Mouse (Mus musculus) testis, adult 10 weeks (tissue): Measurements from ENCODE around the gene Ybx1. TPM values are rescaled to one million over a fixed set of nuclear protein-coding genes. Genes with fewer than 3 reads are reported as not detected.

ENCODE experiments used
- polyA plus RNA-seq: library from polyadenylated mRNA; stranded (reverse); fragments of 350-450 nt; fragmentation: Illumina TruSeq; extraction: RNeasy Lipid Tissue Mini Kit (QIAGEN cat#74804); gene quantifications from one replicate; pipeline ENCODE4 v1.2.3, GENCODE M21; 2014; ENCODE audit warnings: low read depth, low replicate concordance

Ybx1 gene
- polyA plus RNA-seq = 1,013 TPM

DNA sequence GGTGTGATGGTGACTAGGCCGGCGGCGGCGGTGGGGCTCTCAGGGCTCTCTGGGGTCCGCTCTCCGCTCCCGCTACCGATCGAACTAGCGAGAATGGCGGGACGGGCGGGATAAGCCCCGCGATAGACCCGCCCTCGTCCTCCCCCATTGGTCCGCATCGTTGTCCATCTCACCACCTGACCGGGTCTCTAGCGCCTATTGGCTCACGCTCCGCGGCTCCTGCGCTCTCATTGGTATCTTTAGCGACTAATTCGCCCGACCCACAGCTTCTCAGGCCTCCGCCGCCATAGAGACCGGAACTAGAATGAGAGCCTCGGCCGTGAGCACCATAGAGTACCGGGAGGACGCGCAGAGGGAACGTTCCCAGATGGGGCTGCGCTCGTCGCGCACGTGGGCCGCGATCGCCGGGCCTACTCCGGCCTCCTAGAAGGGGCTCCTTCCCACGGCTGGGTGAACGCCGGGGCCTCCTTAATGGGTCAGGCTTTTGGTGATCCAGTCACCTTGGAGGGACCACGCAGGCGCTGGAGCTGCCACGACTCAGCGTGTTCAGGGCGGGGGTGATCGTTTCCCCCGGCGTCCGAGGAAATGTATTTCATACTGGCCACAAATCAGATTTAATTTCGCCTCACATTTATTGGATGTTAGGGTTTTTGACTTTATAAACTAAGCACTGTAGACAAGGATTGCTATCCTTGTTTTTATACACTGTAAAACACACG, at the start of gene Ybx1:
Gene Ybx1, minus strand, starts transcription at position 190 of the 719 bp plus-strand sequence.

DNA sequence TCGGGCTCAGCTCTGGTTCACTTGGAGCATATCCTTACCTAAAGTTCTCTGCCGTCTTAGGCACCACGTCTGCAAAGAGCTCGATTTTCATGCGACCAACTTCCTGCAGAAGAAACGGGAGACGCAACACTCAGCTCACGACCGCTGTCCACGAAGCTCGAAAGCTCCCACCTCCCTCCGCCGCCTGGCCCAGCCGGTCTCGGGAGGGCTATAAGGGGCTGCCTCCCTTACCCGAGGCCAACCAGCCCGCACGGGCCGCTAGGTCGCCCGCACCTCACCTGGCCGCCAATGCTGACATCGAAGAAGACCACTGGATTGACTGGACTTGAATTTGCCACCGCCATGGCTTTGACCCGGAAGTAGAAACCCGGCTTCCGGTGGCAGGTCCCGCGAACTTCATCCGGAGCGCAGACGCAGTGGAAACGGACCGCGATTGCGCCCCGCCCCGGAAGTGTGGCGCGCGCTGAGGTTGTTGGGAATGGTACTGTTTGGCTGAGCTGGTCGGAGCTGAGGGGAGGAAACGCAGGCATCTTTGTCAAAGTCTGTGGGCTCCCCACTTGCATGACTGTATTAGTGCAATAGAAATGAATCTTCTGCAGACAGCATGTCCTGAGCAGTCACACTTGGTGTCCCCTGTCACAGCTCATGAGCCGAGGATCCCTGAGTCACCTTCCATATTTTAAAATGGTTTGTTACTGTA, 25.9 kb upstream of the Ybx1 start, which contains the start of gene Ppih:
Gene Ppih, minus strand, starts transcription at position 416 of the 700 bp plus-strand sequence.

DNA sequence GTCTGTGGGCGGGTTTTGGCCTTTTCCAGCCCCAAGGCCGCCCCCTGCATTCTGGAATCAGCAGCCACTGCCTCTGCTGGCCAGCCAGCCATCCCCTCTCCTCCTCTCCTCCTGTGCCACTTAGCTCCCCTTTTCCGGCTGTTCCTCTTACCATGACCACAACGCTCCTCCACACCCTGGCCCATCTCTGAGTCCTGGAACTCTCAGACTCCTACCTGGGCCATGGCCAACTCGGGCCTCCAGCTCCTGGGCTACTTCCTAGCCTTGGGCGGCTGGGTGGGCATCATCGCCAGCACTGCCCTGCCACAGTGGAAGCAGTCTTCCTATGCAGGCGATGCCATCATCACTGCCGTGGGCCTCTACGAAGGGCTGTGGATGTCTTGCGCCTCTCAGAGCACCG, 39.1 kb downstream of the Ybx1 start, which contains the start of gene Cldn19:
Gene Cldn19, plus strand, starts transcription at position 64 of the 400 bp plus-strand sequence.

DNA sequence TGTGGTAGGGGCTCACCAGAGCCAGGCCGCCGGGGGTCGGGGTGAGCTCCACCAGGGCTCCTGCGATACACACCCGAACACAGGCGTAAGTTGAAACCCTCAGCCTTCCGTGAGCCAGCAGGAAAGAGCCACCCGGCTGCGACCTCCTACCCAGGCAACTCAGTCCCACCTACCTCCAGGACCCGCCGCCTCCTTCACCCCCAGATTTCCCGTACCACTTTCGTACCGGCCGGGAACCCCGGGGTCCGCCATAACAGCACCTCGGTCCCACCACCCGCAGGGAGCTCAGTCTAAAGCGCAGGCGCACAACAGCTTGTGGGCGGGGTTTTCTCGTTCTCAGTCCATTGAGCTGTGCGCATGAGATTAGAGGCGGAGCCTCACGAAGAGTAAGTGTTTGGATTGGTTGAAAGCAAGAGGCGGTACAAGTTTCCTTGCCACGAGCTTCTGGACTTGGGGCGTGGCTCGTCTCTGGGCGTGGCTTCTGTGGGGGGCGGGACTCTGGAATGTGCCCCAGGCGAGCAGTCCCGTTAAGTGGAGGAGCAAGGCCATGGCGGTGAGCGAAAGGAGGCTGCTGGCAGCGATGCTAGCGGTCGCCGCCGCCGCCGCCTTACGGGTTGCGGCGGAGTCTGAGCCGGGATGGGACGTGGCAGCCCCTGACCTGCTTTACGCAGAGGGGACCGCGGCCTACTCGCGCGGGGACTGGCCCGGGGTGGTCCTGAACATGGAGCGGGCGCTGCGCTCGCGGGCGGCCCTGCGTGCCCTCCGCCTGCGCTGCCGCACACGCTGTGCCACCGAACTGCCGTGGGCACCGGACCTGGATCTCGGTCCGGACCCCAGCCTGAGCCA, 61.8 kb downstream of the Ybx1 start, which contains the start of the genes AU022252 and P3h1:
Gene AU022252, minus strand, starts transcription at position 303 of the 846 bp plus-strand sequence.
Gene P3h1, plus strand, starts transcription at position 506 of the 846 bp plus-strand sequence.

Other genes with a start within 250 kb of the Ybx1 start
- gene Slc2a1, start 185.9 kb downstream of the Ybx1 start, polyA plus RNA-seq = 0.55 TPM
- gene Zfp691, start 120.4 kb downstream of the Ybx1 start, polyA plus RNA-seq = 1.5 TPM
- gene Ermap, start 104.6 kb downstream of the Ybx1 start, polyA plus RNA-seq = 0.17 TPM
- 85.6 TPM for gene Svbp, start 99.3 kb downstream of the Ybx1 start, polyA plus RNA-seq
- 68.7 TPM for gene Tmem269, start 76.4 kb downstream of the Ybx1 start, polyA plus RNA-seq
- gene AU022252, start 61.9 kb downstream of the Ybx1 start, polyA plus RNA-seq = 4.4 TPM
- gene P3h1, start 61.7 kb downstream of the Ybx1 start, polyA plus RNA-seq = 14.1 TPM
- gene Cldn19, start 39.2 kb downstream of the Ybx1 start, polyA plus RNA-seq = not detected
- 64.0 TPM for gene Ppih, start 25.9 kb upstream of the Ybx1 start, polyA plus RNA-seq
- 1,643 TPM for gene Ccdc30, start 120.9 kb upstream of the Ybx1 start, polyA plus RNA-seq
- gene Ppcs, start 127.8 kb upstream of the Ybx1 start, polyA plus RNA-seq = 9.5 TPM
- gene Zmynd12, start 128.2 kb upstream of the Ybx1 start, polyA plus RNA-seq = 81.5 TPM
- 0.73 TPM for gene Rimkla, start 198.0 kb upstream of the Ybx1 start, polyA plus RNA-seq
- gene Foxj3, start 242.4 kb upstream of the Ybx1 start, polyA plus RNA-seq = 35.5 TPM
- 7.7 TPM for gene Frg2f1, start 244.9 kb upstream of the Ybx1 start, polyA plus RNA-seq